Mouse (Mus musculus) limb, embryonic 14.5 days (tissue): ENCODE data around the gene Cdc42. TPM values are rescaled to one million over a fixed set of nuclear protein-coding genes. Genes with fewer than 3 reads are reported as not detected.

Experiments
- ATAC-seq: fragments of 200-750 bp; cut with Nextera tagmentation; 2 replicates; pipeline ENCODE4 v1.8.0; 2017; ENCODE audit warnings: low read depth, moderate number of reproducible peaks, moderate TSS enrichment; ENCODE audit not compliant: low FRiP score
- DNase-seq: peaks from one replicate; pipeline ENCODE4 v3.0.0-alpha.2; 2015; ENCODE audit warnings: low spot score
- H3K27ac ChIP-seq: fragments of 300-500 bp; sonication (generic); replicated peaks from 2 replicates; pipeline ENCODE4 v1.5.1; 2014; ENCODE audit warnings: low read depth, mild to moderate bottlenecking, low read length, moderate library complexity, mixed read lengths
- H3K27me3 ChIP-seq: fragments of 300-500 bp; sonication (generic); 2 replicates; pipeline ENCODE4 v1.6.1; 2014; ENCODE audit warnings: low read length, mixed read lengths; ENCODE audit not compliant: control insufficient read depth, insufficient read depth
- H3K36me3 ChIP-seq: fragments of 300-500 bp; sonication (generic); 2 replicates; pipeline ENCODE4 v1.6.1; 2014; ENCODE audit warnings: mild to moderate bottlenecking, low read length, moderate library complexity, mixed read lengths; ENCODE audit not compliant: control insufficient read depth, insufficient read depth
- H3K4me1 ChIP-seq: fragments of 300-500 bp; sonication (generic); 2 replicates; pipeline ENCODE4 v1.6.1; 2014; ENCODE audit warnings: antibody characterized with exemption, low read length, mixed read lengths; ENCODE audit not compliant: control insufficient read depth, insufficient read depth
- H3K4me2 ChIP-seq: fragments of 300-500 bp; sonication (generic); replicated peaks from 2 replicates; pipeline ENCODE4 v1.6.1; 2014; ENCODE audit warnings: low read depth, mild to moderate bottlenecking, low read length, moderate library complexity; ENCODE audit not compliant: severe bottlenecking
- H3K4me3 ChIP-seq: fragments of 300-500 bp; sonication (generic); replicated peaks from 2 replicates; pipeline ENCODE4 v1.5.1; 2014; ENCODE audit warnings: low read length
- H3K9ac ChIP-seq: fragments of 300-500 bp; sonication (generic); 2 replicates; pipeline ENCODE4 v1.6.1; 2014; ENCODE audit warnings: mild to moderate bottlenecking, low read depth, low read length, moderate library complexity; ENCODE audit not compliant: severe bottlenecking
- H3K9me3 ChIP-seq: fragments of 300-500 bp; sonication (generic); 2 replicates; pipeline ENCODE4 v1.6.1; 2016; ENCODE audit warnings: low read length; ENCODE audit not compliant: control insufficient read depth
- POLR2A ChIP-seq: fragments of 200-500 bp; IDR thresholded peaks from 2 replicates; pipeline ENCODE4 v1.8.0; 2012; ENCODE audit warnings: inconsistent platforms, mild to moderate bottlenecking, moderate library complexity, borderline replicate concordance; ENCODE audit not compliant: insufficient read depth, insufficient read length; ENCODE audit errors: extremely low read depth
- WGBS: fragments of 180-500 bp; shearing (Covaris S2); extraction: QIAGEN DNeasy Blood & Tissue Kit; methylation state at CpG from one replicate; pipeline ENCODE4 v1.1.7; 2014; 5-methylcytosine and 5-hydroxymethylcytosine counted together
- polyA plus RNA-seq, 2 experiments: library from polyadenylated mRNA; depleted of rRNA in 1 of 2; stranded (reverse) in 1 of 2; unstranded in 1 of 2; fragments of >200 nt; fragmentation: Nextera tagmentation in 1 of 2; extraction: Ambion mirVana in 1 of 2; gene quantifications; 2 replicates each; pipeline versions ENCODE4 v1.2.1 to v1.2.3; 2012 to 2014

The Cdc42 gene
- polyA plus RNA-seq, 2 experiments: 342 to 720 TPM

DNA sequence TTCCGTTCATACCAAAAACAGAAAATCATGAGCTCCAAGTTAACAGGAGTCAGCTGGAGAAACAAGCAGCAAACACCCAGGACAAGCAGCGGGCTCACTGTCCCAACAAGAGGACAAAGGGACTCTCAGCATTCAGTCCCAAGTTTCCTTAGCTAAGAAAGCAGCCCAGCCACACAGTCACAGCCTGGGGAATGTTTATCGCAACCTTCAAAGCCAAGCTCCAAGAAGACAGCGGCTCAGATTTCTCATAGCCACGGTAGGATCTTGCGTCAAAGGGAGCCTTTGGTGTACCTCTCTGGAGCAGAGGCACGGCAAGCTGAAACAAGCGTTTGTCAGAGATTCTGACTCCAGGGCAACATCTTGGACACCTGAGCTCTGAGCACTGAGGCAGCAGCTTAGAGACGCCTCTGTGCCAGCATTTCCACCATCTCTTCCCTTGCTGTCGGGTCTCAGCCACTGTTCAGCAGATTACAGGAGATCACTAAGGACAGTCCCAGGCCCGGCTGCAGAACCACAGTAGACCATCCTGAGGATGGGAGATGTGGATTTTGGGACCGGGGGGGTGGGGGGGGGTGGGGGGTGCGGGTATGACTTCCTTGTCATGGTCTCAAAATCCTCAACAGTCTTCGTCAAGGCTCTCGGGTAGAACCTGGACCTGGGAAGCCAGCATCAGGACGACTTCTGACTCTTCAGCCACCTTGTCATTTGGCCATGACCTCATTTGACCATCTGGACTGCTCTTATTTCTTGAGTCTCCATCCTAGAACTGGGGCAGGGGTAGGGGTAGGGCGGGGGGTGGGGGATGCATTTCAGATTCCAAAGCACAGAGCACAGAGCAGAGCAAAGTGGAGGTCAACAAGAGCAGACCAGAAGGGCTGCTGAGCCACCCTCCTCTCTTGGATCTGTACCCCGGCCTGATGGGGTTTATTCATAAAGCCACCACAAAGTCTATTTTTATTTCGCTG, 18.1 kb upstream of the Cdc42 start:
- ATAC-seq (no peak), DNase-seq (peak; percentile 62)
- 36% methylated on average over 19 of the region's 19 CpGs for WGBS
- Histone ChIP-seq H3K4me3 (no peak overlapping the region), H3K27me3 (no peaks in the 10 kb centered on the region), H3K27ac (0 out of 2 replicates have a peak overlapping the region, but pooled peaks have one; percentile 26), H3K4me2 (no peak overlapping the region; the same call in 1 of the 2 replicates), H3K4me1 (0 out of 2 replicates have a peak, but pooled peaks cover 4% of the 10 kb centered on the region), H3K36me3 (no peaks in the 10 kb centered on the region), H3K9me3 (no peaks in the 10 kb centered on the region), H3K9ac (0 out of 2 replicates have a peak overlapping the region, but pooled peaks have one; percentile 0)
- no peak for TF ChIP-seq POLR2A

GRCm38 (mm10) chr4:137373711-137374110, 16.2 kb upstream of the Cdc42 start:
- H3K27ac ChIP-seq: no peak overlapping the region
- H3K4me3 ChIP-seq: no peak overlapping the region
- whole genome bisulfite sequencing: 55% methylated on average over 6 of the region's 6 CpGs
- DNase-seq (no peak), ATAC-seq (no peak)
- no peak overlapping the region for H3K9ac ChIP-seq
- H3K27me3 ChIP-seq: no peaks in the 10 kb centered on the region
- H3K36me3 ChIP-seq: no peaks in the 10 kb centered on the region
- no peak overlapping the region for H3K4me2 ChIP-seq
- 0 out of 2 replicates have a peak, but pooled peaks cover 8% of the 10 kb centered on the region for H3K4me1 ChIP-seq
- no peak for TF ChIP-seq POLR2A
- no peaks in the 10 kb centered on the region for H3K9me3 ChIP-seq

GRCm38 (mm10) chr4:137371596-137372523, 14.3 kb upstream of the Cdc42 start:
- 76% methylated on average over 16 of the region's 16 CpGs for WGBS
- Histone ChIP-seq H3K36me3 (no peaks in the 10 kb centered on the region), H3K4me1 (peaks cover 15% of the 10 kb centered on the region), H3K4me3 (no peak overlapping the region), H3K27me3 (no peaks in the 10 kb centered on the region), H3K4me2 (no peak overlapping the region), H3K27ac (no peak overlapping the region), H3K9me3 (no peaks in the 10 kb centered on the region), H3K9ac (no peak overlapping the region)
- ATAC-seq: no peak
- TF ChIP-seq POLR2A: no peak
- no peak for DNase-seq

DNA sequence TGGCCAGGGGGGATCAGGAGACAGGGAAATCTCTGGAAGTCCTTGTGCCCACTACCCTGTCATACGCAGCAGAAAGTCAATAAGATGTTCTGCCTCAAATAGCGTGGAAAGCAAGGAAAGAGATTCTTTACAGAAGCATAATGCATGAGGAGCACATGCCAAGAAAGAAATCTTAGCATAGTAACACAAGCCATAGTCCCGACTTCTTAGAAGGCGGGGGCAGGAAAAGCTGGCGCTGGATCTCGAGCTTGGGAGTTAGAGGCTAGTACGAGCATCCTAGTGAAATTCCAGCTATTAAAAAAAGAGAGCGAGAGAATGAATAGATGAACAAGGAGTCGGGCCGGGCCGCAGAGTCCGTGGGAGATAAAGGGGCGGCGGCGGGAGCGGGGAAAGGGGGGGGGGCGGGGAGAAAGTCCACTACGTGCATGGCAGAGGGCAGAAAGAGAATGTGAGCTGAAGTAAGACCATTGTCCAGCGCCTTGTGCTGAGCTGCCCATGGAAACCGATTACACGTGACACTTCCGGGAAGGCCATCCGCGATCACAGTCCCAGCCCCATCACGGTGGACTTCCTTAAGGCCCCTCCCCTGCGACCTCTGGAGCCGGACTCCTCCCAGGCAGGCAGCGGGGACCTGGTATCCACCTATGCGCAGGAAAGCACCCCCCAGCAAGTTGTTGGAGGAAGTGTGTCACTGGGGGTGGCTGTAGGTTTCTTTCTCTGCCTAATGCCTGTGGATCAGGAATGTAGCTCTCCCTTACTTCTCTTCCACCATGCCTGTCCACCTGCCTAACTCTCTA, 12.6 kb upstream of the Cdc42 start:
- WGBS: 15% methylated on average over 27 of the region's 29 CpGs
- TF ChIP-seq POLR2A: no peak
- Histone ChIP-seq H3K27ac (no peak overlapping the region), H3K4me3 (peak overlapping the region; percentile 35), H3K4me2 (peak overlapping the region; percentile 63), H3K36me3 (no peaks in the 10 kb centered on the region), H3K4me1 (peaks cover 11% of the 10 kb centered on the region), H3K27me3 (no peaks in the 10 kb centered on the region), H3K9ac (peak overlapping the region; percentile 57), H3K9me3 (no peaks in the 10 kb centered on the region)
- DNase-seq (no peak), ATAC-seq (peak; percentile 62; the same call in 1 of the 2 replicates)
